Mouse (Mus musculus) forelimb bud, embryonic 11.5 days (tissue): ENCODE results near the gene Blmh.

Experiments
- DNase-seq: peaks from one replicate; pipeline ENCODE4 v3.0.0-alpha.2; 2012; ENCODE audit warnings: low read depth, low spot score

Blmh gene

DNA sequence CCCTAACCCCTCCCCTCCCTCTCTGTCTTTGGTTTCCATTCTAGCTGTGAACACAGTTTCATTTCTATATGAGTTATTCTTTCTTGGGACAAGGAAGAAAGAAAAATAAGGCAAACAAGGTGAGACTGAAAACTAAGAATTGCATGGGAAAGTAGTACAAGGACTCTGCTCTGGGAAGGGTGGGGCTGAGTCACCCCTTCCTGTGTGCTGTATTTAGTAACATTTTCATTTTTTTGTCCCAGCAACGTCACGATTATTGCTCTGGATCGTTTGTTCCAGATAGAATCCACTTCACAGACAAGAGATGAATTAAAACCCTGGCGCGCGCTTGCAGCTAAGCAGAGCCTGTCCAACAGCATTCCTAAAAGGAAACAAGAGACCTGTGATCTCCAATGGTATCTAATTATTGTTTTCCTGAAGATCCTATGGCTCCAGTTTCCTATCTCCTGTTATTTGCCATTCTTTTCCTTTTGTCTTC is at the start of gene Blmh:
Blmh (plus strand) TSS at position 51 of the 478 bp plus-strand sequence.
- DNase-seq, result no peak

DNA sequence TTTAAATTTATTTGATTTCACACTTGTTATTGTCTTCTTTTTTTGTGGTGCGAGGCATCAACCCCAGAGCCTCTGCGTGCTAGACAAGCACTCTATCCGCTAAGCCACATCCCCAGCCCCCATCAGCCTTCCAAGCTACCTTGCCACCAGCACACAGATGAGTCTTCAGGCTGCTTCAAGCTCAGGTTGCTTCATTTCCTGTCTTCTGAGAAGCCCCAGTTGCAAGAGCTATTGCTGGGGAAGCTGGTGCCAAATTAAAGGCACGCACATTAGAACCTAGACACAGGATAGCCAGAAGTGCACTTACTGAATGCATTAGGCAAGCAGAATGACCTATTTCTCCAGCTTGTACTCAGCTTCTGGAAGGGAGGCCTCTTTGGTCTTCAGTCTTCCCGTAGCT is 44.8 kb upstream of the Blmh start:
- DNase-seq, result no peak

DNA sequence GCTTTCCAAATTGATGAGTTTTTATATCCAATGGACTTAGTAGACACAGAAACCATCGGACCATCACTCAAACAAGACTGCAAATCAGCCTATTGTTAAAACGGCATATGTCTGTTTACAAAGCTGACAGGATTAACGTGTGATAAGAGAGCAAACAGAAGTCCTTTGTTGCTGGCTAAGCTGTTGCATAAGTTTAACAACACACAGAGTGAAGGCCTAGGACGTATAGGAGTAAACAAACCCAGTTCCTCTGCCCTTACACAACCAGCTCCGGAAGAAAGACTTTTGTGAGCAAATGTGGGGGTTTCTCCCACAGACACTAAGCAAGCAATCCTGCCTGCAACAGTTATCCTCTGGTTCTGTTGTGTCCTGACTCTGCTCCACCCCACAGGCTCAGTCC is 40.2 kb upstream of the Blmh start:
- no peak for DNase-seq

DNA sequence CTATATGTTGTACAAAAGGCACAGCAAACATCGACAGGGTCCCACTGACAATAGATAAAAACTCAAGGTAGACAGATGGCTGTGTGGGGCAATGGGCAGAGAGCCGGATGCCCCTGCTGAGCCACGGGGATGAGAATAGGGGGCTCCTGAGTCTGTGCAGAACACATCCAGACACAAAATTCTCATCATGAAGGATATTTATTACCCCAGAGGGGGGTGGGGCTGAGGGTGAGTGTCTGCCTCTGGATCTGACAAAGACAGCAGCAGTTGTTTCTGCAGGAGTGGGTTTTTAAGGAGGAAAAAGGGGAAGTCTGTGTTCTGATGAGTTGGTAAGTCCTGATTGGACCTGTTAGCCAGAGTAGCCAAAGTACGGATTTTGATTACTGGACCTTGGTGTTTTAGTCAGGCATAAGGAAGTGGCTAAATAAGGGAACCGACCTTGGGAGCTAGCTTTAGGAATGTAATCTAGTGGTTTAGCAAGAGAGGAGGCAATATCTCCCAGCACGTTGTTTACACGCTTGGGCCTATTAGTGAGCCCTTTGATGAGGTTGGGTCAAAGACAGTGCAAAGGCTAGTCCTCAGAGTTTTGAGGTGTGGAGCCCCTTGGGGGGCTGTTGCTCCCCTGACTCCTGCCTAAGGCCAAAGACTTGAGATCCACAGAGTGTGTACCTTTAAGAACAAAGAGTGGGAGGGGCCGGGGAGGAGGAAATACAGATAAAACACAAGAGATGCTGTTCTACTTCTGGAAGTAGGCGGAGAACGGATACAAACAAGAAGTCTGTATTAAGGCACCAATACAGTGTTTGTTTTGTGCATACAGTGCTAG is 35.1 kb upstream of the Blmh start:
- no peak for DNase-seq

DNA sequence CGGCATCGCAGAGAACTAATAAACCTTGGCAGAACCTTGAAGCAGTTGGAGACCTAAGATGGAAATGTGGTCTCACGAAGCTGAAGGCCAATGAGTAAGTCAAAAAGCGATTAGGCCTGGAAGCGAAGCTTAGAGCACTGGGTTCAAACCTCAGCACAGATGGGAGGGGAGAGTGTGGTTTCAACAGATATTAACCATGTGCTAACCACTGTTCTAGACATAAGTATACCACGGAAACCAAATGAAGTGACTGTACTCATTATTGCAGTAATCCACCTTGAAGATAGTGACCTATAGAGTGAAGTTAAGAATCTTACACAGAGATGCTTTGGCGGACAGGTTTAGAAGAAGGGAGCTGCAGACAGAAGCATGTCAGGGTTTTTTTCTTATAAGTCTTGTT is 33.4 kb upstream of the Blmh start:
- DNase-seq, result no peak

DNA sequence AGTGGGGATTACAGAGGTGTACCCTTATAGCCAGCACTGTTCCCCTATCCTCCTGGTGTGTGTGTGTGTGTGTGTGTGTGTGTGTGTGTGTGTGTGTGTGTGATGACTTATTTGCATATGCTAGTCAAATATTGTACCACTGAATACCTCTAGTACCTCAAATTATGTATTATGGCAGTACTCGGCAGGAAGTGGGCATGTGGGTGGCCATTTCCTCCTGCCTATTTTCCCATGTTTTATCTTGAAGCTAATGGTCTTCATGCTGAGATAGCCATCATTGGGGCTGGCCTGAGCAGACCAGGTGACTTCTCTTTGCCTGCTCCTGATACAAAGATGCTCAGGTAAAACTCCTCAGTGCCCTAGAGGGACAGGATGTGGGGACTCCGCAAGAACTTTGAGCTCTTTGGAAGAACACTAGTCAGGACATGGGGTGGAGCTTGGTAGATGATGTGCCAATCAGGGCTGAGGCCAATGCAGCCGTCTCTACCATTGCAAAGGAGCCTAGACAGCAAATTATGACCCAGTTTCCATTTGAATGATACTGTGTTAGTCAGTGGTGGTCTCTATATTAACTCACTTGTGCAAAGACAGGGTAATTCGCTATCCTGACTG is 32.8 kb upstream of the Blmh start:
- no peak for DNase-seq

DNA sequence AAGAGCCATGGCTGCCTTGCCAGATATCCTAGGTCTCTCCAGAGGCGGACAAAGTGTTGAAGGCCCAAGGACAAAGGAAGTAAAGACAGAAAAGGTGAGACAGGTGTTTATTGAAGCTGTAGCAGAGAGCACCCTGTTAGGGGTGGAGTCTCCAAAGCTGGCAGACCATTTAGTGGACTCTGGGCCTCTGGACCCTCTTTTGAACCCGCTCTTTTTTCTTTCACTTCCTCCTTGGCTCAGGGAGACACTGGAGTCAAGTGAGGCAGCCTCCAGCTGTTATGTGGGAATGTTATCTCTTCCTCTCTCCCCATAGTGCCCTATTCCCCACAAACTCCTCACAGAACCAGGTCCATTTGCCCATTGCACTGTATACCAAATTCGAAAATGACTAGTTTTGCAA is 31.6 kb upstream of the Blmh start:
- no peak for DNase-seq

DNA sequence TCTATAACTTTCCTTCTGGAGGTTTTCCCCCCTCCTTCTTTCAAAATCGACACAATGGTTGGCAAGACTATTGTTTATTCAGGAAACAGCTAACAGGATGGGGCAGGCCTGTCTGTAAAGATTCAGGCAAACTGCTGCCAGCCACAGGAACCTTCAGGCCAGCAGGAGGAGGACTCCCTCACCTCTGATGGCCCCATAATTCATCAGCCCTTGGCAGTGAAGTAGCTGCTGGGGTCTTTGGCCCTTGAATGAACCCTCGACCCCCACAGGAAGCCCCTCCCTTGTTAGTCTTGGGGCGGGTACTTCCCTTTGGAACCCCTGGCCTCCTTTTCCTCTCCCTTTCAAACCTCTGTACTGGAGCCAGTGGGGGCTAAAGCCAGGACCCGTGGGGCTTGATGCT is 31.0 kb upstream of the Blmh start:
- DNase-seq, result no peak

DNA sequence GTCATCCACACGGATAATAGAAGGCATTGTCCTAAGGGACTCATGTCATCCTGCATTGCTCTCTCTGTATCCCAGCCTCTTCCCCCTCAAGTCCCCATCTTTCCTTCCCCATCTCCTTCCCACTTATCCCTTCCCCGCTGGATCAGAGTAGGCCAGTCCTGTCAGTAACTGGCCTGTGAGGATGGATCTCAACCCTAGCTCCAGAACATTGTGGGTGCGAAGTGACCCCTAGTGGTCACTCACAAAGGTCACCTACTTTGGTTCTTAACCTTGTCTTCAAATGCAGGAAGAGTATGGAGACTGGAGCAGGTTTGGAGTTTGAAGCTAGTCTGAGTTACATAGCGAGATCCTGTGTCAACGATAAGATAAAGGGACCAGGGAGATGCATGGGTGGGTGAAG is 30.4 kb upstream of the Blmh start:
- peak; percentile 67 for DNase-seq

DNA sequence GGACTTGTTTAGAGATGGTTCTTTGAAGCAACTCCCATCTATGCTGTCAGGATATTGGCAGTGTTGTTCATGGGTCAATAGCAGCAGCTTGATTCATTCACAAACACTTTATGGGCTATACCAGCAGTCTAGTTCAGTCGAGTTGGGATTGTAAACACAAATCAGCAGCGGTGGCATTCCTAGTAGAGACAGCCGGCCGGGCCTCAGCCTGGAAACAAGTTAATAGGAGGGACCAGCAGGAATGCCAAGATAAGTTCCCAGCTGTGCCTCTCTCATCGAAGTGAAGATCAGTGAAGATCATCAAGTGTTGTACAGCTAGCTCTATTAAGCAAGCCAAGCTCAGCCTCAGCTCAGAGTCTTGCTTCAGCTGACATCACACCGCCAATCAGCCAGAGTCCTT is 28.2 kb upstream of the Blmh start:
- no peak for DNase-seq

DNA sequence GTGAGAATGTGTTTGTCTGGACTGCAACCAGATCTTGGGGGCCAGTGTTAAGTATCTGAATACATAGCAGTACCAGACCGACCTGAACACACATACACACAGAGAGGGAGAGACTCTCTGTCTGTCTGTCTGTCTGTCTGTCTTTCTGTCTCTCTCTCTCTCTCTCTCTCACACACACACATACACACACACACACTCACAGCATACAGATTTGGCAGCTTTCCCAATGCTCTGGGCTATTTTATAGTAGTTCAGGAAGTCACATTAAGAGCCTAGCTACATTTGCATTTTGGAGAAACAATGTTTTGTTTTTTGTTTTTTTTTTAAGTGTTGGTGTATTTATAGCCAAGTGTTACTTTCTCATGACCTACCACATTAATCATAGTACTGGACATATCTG is 27.5 kb upstream of the Blmh start:
- DNase-seq, result no peak

DNA sequence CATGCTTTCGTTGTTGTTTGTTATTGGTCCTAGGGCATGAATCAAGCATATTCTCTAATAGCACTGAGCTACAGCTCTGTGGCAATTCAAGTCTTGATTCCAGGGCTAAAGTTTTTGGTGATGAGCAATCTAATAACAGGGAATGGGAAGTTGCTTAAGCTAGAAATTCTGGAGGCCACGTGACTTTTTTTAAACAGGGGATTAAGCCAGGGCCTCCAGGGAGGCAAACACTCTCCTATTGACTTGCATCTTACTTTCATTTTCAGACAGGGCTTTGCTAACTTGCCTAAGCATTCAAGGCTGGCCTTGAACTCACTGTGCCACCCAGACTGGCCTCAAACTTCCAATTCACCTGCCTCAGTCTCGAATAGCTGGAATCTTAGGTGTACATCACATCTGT is 26.7 kb upstream of the Blmh start:
- DNase-seq, result no peak

DNA sequence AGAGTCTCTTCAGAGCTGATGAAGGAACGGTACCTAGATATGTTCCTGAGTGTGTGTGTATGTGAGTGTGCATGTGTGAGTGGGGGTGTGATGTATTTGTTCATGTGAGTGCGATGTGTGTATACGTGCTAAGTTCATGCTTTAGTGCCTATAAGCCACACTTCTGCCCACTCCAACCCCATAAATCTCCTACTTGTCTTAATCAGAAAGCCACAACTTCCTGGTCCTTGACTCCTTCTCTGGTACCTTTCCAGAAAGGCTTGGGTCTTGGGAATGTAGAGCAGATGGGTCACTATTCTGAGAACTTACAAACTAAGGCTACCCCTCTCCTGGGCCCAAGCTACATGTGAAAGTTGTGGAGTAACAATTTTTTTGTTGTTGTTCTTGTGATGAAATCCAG is 25.9 kb upstream of the Blmh start:
- DNase-seq, result no peak

DNA sequence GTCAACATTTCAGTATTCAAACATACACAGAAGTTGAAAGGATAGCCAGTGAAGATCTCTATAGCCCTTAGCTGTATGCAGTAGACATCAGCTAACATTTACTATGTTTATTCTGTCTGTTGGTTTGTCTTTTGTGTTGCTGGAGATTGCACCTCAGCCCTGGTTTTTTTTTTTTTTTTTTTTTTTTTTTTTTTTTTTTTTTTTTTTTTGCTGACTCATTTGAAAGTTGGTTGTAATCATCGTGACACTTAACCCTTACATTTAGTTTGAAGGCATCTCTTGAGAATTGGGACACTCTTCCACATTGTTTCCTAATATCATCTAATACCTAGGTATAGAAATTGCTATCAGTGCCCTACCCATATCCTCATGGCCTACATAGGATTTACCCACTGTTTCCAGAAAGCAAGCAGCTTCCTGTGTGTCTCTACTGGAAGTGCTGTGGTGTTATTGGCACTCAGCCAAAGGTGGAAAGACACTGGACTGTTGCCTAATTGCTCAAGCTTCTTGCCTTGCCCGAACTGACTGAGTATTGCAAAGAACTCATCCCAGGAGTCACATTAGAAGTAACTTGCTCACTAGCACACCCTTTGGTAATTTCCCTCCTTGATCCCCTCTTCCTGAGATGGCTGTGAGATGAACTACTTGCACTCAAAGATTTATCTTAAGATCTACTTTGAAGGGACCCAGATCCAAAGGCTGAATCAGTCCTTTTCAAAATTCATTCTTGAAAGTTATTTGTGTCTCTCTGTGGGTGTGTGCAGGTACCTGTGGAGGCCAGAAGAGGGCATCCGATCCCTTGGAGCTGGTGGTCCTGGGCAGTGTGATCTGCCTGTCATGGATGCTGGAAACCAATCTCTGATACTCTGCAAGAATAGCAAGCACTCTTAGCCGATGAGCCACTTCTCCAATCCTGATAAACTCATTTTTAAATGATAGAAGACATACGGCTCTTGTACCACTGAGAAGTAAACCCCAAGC is 24.6 kb upstream of the Blmh start:
- DNase-seq, result no peak

DNA sequence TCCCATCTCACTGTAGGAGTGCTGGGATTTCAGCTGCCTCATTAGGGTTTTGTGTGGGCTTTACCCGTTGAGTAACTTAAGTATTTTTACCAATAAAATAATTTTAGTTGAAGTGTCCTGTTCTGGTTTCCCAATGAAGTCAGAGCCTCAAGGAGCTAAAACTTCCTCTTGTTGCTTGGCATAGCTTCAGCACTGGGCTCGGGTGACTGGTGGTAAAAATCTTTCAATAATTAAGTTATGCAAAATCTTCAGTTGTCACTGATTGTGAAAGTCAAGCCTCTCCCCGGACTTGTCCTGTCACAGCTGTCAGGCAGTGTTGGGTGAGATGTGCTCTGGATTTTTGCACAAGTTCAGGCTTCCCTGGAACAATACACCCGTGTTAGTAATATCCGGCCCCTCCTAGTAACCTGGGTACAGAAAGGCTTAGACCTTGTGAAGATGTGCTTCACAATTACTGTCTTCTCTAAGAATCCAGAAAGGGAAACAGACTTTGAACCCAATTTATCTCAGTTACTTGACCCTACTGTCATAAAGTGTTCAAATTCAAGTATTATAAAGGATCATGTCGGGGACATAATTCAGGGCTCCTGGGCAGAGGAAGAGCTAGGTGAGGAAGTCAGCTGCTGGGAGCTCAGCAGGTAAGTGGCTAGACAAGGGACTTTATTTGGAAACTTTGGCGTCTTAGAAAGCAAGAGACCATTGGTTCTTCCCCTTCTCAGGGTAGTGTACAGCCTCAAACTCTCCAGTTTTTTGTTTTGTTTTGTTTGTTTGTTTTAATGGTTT is 22.8 kb upstream of the Blmh start, which contains the start of gene Tmigd1:
Tmigd1 (plus strand) TSS at position 581 of the 783 bp plus-strand sequence.
- no peak for DNase-seq

DNA sequence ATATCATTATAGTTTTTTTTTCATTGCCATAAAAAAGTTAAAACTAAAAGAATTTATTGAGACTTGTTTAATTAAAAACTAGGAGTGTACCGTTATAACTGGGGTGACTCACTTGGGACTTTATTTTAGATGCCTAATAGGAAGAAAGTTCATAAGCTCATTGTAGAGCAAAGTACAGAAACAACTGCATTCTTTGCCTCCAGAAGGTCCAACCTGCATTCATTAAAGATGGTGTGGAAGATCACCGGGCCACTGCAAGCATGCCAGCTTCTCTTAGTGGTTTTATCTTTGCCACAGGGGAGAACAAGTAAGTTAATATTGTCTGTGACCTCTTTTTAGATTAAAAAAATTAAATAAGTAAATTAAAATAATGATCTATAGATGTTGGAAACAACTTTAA is 20.3 kb upstream of the Blmh start:
- DNase-seq, result no peak

DNA sequence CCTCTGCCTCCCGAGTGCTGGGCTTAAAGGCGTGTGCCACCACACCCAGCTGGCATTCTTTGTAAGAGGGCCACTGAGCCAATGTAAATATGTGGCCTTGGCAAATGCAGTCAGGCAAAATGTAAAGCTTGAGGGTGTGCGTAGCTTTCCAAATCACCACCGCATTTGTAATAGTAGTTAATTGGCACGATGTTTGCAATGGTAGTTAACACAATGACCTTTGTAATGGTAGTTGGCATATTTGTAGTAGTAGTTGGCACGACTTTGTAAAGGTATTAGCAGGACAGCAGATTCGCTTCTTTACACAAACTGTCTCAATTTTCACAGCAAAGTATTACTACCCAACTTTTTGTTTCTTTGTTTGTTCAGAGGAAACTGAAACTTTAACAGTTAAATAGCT is 16.0 kb upstream of the Blmh start:
- no peak for DNase-seq

DNA sequence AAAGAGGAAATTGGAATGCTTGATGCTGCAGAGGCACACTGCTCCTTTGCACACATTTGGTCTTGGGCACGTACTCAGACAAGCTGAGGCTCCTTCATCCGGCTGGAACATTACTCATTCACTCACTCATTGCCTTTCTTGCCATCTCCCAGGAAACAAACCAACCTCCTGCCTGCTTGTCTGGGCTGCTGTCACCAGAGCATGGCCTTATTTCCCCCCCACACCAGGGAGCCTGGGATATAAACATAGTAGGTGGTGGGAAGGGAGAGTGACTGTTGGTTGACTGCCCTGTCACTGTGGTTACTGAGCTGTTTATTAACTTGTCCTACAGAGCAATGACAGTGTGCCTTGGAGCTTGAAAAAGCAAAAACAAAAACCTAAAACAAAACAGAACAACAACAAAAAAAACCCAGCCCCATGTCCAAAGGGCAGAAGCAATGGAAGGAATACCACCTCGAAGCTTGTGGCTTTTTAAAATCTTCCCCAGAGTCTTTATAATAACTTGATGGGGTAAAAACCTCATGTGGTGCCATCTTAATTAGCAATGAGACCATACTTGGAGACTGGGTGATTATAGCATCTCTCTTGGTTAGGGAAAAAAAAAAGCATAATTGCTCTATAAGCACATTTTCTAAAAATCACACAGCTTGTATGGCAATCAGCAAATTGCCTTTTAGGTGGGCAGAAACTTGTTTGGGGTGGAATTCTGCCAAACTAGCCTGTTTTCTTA is 13.1 kb upstream of the Blmh start:
- DNase-seq, result no peak

DNA sequence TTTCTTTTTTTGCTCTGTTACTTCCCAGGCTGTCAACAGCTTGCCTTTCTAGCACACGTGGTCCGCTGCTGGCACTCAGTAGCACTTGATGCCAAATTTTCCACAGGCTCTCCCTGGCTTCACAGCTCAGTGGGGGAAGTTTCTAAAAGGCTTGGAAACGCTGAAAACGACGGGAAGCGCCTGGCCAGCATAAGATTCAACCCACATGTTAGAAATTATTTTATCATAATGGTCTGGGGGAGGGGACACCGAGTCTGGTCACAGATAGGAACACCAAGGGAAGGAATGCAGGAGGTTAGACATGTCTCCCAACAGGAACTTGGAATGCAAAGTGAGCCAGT is 12.6 kb upstream of the Blmh start:
- peak; percentile 43 for DNase-seq

DNA sequence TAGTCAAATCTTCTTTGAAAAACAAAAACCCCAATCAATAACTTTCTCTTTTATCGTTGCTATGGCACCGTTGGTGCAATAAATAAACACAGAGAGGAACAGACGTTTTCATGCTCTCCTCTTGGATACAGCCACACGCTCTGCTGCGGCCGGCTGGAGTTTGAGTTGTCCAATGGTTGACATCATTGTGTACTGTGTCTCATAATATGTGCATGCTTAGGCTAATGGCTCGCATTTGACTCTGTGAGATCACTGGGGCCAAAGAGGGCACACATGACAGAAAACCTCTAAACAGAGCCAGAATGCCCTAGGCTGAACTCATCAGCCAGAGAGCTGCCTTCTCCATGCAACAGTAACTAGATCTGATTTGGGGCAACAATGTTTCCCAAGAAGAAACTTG is 10.2 kb upstream of the Blmh start:
- DNase-seq, result no peak
